Mouse (Mus musculus): ENCODE results near the gene Pwp2.

Pwp2 gene

DNA sequence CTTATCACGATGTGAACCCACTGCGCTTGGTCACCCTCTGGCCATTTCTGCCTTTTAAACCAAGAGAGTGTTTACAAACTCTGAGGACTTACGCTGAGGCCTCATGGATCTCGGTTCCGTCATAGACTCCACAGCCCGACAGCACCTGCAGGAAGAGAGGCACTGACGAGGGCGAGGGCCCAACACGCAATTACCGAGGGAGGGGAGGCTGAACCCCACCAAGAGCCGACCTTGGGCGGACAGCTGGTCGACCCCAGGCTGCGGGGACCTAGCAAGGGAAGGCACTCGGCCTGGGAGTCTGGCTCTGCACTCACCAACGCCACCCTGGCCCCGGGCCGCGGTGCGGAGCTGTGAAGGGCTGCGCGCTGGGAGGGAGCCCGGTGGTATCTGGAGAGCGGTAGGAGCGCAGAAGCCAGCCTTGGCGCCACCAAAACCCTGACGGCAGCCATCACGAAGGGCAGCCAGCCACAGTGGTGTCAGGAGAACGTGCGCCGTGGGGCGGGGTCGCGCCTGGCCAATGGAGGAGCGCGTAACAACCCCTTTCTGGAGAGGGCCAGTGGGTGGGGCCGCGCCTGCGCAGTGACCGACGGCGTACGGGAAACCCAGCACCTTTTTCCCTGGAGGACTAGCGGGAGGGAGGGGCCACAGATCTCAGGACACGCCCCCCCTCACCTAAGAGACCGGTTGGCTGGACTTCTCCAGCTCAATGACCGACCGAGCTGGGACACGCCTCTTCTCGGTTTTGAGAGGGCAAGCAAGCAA lies 15.5 kb downstream of the Pwp2 start, which contains the start of gene D10Jhu81e:
Gene D10Jhu81e (minus strand): TSS at position 502 of the 762 bp plus-strand sequence.
- peak; percentile 100 for DNase-seq

DNA sequence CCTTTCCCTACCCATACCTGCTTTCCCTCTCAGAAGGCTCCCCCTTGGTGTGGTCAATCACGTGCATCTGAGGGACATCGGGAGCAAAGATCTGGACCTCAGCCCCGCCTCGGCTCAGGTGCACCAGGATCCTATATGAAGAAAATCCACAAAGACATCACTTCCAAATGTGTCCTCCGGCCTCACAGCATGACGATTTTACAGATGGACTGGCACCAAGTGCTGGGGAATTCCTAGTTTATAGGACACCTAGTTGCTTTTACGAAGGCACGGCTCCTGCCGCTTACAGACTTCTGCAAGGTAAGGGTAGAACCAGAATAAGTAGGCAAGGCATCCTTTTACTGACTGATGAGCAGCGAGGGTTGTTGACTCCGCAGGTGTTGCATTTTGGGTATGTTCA lies 16.2 kb downstream of the Pwp2 start:
- no peak for DNase-seq

DNA sequence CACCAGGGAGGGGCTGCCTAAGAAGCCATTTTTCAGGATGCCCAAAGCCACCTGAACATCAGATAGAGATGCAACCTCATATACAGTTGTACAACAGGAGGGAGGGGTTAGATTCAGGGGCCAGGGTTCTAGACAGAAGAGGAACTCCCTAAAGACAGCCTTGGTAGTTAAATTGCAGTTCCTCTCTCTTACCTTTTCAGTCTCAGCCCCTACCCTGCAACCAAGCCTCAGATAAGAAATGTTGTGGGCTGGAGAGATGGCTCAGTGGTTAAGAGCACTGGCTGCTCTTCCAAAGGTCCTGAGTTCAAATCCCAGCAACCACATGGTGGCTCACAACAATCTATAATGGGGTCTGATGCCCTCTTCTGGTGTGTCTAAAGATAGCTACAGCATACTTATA lies 17.2 kb downstream of the Pwp2 start:
- DNase-seq, result no peak

DNA sequence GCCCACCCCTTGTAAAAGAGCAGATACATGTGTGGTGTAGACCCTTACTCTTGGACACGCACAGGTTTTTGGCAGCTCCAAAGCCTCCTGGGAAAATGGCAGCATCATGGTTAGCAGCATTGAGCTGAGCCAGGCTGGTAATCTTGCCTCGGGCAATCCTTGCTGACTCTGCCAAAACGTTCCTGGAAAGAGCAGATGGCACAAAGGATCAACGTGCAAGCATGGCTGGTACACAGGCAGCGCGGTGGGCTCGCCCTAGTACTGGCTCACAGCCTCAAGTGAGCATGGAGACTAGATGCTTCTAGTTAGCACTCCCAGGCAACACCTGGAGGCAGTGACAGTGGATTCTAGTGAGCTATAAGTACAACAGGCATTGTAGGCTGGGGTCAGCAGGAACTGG lies 17.6 kb downstream of the Pwp2 start:
- DNase-seq, result no peak

DNA sequence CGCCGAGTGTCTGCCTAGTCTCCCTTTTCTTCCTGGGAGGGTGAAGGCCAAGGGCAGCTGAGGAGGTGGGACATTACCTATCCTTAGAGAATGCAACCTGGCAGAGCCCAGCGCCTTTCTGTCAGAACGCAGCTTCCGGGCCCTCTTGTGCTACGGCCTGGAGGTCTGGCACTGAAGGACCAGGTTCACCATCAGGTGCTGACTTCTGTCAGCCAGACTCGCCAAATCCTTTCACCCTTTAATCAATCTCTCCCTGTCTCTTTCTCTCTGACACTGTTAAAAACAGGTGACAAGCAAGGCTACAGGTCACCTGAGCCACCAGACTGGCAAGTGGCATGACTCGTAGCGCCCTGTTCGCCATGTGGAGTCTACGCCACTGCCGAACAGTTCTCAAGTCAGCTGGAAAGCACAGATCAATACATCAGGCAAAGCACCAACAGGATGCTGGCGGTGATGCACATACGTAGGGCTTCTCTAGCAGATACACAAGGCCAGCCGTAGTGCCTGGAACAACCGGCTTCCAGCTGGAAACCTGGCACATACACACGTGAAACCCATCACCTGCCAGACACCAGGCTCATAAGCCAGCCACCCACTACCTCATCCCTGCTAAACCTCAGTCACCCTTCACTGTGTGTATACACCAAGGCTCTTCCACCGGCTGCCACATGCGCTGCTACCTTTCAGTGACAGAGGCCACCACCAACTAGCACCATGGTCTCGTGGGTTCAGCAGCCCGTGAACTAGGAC lies 19.5 kb downstream of the Pwp2 start:
- no peak for DNase-seq

DNA sequence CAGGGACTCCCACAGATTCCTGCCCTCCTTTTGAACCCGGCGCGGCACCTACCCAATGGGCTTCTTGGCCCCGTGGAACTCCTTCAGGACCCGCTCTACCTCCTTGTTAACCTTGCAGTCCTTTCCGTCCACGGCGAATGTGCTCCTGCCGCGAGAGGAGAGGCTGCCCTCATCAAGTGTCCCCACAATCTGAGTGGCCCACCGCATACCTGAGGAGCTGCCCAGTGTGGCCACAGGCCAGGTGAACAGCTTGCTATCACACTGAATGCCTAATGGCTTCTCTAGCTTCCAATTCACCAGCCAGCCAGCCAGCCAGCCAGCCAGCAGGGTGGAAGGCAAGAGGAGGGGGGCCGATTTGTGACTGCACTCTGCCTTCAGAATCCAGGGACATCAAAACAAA lies 20.2 kb downstream of the Pwp2 start:
- no peak for DNase-seq

DNA sequence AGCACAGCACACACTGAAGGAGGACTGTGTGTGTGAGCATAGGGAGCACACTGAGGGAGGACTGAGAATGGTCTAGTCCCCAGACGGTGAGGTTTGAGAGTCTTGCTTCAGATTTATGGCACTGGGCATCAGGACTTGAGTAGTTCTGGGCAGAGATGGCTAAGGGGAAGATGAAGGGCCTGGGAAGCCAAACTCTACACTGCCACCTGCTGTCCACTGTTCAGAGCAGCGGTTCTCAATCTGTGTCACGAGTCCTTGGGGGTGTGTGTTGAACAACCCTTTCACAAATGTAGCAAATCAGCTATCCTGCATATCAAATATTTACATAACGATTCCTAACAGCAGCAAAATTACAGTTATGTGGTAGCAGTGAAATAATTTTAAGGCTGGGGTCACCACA lies 21.0 kb downstream of the Pwp2 start:
- peak; percentile 55 for DNase-seq

DNA sequence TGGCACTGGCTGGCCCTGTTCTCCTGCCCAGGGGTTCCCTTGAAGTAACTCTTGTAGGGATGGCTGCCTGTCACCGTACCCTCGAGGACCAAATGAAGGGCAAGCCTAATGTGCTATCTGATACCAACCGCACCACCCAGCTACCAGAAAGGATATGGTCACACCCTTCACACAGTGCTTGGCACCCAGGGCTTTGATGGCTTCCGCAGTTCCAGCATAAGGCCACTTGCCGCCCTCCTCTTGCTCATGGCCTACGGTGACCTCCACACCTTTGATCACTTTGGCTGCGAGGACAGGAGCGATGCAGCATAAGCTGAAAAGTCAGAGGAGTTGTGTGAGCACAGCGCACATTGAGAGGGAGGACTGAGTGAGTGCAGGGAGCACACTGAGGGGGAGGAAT lies 21.7 kb downstream of the Pwp2 start:
- no peak for DNase-seq

DNA sequence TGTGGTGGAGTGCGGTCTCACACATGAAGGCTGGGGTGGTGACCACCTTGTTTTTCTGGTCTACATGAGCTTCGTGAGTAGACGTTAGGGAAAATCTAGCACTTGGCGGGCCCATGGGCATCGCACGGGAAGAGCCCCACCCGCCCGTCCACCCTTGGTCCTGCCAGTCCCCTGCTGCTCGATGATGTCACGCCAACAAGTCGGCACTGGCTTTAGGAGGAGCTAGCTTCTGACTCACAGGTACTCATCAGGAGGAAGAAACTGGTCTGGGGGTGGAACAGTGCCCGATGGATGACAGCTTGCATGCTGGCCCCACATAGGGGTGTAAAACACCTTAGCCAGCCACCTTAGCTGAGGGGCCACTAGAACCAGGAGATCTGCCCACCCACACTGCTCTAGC lies 22.3 kb downstream of the Pwp2 start:
- no peak for DNase-seq

DNA sequence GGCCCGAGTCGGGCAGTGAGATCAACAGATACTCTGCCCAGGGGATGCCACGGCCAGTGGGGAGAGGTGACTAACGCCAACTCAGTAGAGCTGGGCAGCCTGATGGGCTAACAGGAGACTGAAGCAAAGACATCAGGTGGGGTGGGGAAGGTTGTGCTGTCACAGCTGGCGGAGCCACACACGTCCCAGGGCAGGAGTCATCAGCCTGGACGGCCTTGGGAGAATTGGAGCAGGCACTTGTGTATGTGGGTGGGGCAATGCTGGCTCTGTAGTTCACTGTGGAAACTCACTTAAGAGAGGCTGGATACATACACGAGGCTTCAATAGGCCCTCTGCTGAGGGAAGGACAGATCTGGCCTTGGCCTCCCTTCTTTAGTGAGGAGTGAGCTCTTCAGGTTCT lies 23.9 kb downstream of the Pwp2 start:
- DNase-seq, result no peak

DNA sequence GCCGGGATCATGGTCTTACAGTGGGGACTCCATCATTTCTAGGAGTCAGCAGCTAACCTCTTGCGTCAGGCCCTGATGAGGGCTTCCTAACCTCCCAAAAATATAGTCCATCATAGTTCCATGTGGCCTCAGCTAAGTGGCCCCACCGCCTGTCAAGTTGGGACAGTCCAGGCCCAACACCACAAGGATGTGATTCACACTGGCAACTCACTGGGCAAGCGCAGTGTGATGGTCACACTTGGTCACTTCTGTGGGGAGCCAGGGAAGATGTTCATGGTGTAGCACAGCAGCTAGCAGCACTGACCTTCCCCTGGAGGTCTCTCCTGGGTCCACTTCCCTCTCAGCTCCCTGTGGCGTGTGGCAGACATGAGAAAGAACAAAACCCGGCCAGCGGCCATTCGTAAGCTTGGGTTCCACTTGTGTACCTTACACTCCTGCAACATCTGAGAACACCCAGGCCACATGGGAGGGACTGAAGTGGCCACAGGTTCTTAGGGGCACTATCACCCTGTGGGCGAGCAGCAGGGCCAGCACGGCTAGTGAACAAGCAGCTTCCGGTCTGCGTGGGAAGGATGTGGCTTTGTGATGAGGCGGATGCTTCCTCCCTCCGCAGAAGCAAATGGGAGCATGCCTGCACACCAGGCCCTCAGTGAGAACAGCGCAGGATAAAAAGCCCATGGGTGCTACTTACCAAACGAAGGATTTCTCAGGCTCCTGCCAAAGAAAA lies 24.4 kb downstream of the Pwp2 start:
- no peak for DNase-seq

DNA sequence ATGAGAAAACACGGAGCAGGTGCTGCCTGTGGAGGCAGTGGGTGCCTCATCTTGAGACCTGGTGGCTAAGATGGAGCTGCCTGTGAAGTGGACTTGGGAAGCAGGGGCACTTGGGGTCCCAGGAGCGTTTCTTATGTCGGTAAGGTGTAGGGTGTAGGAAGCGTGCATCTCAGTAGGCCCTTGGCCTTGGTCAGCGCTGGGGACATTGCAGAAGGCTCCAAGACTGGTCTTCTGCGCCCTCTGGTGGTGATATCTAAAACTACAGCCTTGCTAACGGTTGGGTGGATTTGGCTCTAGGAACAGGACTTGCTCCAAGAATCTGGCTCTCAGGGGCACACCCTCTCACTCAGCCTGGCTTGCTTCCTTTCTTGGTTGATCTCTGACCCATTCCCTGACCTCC lies 25.0 kb downstream of the Pwp2 start:
- DNase-seq, result peak; percentile 90

DNA sequence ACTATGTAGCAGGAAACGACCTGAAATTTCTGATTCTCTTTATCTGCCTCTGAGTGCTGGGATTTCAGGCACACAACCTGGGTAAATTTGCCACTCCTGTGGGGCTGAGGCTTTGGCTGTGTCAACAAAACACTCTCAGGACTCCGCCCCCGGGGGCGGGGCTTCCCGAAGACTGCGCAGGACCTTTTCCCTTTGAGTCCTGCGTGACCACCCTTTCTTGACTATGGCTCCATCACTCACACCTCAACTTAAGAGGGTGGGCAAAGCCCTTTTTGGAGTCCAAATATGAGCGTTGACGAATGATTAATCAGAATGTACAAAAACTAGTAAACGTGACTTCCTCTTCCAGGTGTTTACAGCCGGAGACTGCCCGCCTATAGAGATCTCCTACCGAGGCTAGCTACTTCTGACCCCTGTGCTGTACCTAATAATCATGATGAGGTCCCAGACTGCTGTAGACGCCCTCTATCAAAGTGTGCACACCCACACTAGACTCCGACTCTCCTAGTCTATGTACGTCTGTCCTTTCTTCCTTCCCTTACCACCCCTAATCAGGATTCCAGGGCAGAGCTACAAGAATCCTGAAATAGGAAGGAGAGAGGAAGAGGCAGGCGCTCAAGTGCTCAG lies 25.6 kb downstream of the Pwp2 start:
- peak; percentile 79 for DNase-seq

DNA sequence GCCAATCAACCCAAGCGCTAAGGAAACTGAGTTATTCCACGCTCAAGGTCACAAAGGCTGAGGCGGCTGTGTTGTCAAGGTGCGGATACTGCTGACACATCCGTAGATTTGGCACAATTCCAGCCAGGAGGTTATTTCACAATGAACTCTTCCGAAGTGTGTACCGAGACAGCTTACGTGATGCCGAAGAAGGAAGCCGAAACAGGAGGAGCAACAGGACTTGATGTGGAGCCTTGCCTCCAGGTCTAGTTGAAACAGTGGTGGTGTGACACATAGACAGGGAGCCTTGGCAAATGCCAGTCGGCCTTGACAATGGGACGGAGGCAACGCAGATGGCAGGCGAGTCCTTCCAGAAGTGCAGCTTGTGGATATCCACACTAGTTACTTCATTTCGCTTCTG lies 26.9 kb downstream of the Pwp2 start:
- DNase-seq, result peak; percentile 42

DNA sequence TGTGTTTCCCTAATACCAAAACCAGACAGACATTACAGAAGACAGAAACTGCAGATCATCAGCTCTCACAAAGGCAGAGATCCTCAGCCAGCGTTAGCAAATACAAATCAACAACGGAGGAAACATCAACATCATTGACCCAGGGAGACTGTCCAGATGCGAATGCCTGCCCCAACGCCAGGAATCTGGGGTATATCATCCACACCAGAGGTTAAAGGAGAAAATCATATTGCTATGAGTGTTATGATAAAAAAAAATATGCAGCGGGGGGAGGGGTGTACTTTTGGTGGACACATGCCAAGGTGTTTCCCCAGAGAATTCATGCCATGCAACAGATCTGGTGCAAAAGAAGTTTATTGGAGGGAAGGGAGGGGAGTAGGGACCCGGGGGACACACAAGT lies 28.0 kb downstream of the Pwp2 start:
- no peak for DNase-seq

DNA sequence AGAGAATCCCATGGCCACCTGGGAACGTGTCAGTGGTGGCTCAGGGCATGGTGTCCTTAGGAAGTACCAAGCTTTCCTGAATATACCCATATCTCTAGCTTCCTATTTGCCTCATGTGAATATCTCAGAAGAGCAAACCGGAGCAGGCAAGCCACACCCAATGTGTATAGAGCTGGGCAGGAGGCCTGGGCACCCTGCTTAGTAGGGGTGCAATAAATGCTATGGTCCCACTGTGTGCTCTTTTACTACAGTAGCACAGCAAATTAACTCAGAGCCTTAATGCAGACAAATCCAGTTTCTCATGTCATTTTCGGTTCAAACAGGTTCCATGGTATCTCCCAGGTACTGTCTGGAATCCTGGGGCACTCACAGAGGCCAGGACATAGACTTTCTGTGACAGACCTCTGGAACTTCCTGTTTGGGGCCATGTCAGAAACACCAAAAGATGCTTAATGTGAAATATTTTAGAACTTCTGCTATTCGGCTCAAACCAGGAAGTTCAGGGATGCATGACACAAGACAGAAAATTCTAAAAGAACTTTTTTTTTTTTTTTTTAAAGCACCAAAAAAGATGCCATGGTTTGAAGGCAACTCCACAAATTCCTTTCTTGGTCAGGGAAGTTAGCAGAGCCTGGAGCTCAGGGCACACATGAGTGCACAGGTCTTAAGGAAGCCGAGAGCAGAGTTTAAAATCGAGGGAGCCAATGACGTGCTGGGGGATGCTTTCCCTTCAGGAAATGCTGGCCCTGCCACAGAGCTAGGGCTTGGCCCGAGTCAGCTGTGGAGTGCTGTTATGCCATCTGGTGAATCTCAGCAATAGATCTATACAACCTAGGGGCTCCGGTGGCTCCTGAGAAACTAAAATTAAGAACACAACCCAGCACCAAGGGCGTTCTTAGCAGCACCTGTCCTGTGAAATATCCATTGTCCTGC lies 35.8 kb downstream of the Pwp2 start:
- DNase-seq, result no peak

DNA sequence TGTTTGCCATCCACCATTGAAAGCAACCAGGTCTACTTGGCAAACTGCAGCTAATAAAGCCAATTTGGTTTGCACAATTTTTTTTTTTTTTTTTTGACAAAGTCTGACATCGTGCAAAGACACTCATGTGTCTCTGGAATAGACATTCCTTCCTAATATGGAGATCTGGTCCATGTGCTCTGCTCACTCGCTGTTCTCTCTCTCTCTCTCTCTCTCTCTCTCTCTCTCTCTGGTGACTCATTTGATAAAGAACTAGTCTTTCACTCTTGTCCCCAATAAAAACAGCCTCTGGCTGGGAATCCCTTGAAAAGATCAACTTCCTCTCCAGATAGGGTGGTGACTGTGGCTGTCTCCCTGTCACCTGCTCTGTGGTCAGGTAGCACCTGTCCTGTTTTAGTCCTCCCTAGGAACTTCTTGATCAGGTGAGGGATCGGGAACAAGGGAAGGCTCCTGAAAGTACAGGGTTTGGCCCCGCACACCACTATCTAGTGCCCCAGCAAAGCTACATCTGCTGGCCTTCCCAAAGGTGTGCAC lies 37.0 kb downstream of the Pwp2 start:
- DNase-seq, result no peak

DNA sequence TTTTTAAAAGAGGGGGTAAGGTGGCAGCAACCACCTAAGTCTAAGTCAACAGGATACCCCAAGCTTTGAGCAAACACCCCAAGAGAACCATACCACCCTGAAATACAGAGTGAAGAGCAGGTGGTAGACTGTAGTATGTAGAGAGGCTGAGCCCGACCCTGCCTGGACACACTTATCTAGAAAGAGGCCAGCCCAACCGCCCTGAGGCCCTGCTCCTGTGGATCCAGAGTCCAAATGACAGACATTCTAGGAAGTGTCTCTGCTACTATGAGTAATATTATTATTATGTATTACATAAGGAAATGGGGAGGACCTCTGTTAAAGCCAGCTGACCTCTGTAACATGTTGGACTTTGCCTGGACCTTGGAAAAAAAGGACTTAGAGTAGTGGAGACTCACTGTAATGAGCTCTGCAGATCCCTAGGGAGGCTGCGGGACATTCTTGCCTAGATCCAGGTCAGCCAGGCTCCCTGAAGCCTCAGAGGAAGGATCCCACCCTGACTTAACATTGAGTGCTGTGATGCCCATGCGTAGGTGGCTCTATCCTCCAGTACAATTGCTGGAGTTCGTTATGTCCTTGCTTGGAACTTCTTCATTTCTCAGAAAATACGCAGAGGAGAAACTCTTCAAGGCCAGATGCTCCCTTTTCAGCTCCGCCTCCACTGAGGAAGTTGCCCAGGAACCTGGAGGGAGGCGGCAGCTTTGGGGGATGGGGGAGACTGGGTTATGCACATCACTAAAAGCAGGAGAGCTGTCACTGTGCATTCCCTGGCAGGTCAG lies 41.0 kb downstream of the Pwp2 start:
- peak; percentile 67 for DNase-seq

DNA sequence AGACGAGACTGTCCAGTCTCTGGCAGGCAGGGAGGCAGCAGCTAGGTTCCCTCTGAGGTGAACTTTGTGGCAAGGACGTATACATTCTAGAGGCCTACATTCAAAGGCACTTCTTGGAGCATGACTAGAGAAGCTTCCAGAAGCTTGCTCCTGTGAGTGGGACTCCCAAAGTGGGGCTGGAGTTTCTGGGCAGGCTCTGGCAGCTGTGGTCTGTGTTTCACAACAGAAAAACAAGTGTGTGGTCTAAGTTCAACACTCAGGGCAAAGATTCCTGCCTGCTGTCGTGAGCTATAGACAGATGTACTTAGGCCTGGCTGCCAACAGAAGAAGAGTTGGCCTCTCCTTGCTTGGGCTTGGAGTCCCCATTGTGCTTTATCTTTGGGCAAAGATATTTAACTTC lies 44.1 kb downstream of the Pwp2 start:
- DNase-seq, result no peak

DNA sequence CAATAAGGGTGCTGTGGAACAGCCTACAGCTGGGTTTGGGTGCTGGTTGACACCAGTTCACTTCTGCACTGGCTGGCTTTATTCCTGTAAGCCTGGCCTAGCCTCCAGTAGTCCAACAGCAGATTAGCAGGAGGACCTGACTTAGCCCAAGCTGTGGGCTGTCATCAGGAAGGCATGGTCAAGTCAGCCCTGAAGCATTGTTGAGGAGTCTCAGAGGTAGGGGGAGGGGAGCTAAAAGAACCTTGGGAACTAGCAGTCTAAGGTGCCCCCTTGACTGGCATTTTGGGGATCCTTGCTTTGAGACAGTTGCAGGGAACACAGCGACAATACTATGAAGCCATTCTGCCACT lies 44.7 kb downstream of the Pwp2 start:
- no peak for DNase-seq

DNA sequence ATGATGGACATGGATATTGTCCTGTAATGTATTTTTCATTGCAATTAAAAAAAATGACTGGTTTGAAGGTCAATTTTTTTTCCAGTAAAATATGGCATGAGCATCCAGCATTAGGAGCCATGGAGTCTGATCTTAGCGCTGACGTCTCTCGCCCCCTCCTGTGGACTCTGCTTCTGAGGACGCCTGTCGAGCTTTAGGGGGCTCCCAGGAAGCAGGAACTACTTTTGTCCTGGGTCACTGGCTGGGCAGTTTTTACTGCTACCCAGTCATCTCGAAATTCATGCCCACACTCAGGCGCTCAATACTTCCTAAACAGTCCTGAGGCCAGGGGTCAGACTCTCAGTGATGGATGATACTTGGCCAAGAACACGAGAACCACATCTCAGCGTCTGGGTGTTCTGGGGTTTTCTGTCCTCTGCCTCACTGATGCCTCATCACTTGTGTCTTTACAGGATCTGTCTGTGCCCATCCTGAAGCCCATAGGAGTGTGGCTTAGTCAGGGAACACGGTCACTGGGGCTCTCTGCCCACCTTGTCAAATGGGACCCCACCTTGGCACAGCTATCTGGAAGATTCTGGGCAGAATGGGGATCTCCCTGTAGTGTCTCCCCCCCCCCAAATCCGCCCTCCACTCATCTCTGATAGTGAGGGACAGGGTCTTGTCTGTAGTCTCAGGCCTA lies 45.2 kb downstream of the Pwp2 start:
- DNase-seq, result no peak

Data from kidney, adult 11 months (tissue).